Mouse (Mus musculus): ENCODE results near the gene Mgst3. TPM values are rescaled to one million over a fixed set of nuclear protein-coding genes. Genes with fewer than 3 reads are reported as not detected.

Mgst3 gene
- 41.6 and 49.8 TPM in 2 replicates for polyA plus RNA-seq (2015; fragmentation: Nextera tagmentation; extraction: Ambion mirVana)

- H3K4me3 ChIP-seq: peak within 1 kb of the TSS; percentile 59
- under 1% methylated on average over 45 of the region's 45 CpGs for WGBS
- H3K4me1 ChIP-seq: peaks cover 24% of the 10 kb centered on the region
- peak; percentile 94 for ATAC-seq (ENCODE audit: insufficient number of reproducible peaks, insufficient read depth, low FRiP score, low TSS enrichment, low read depth)
- no peaks in the 10 kb centered on the region for H3K36me3 ChIP-seq
- H3K9me3 ChIP-seq: no peaks in the 10 kb centered on the region
- H3K4me2 ChIP-seq: peak within 1 kb of the TSS; percentile 92
- H3K27ac ChIP-seq: peak within 1 kb of the TSS; percentile 94
- H3K9ac ChIP-seq: peak within 1 kb of the TSS; percentile 81
- H3K27me3 ChIP-seq: peaks cover 13% of the 10 kb centered on the region
These were observed at the start of gene Mgst3 for GRCm38 (mm10) chr1:167393683-167394492. Gene Mgst3, minus strand, starts transcription at chr1:167393841.

GRCm38 (mm10) chr1:167438231-167438885 is 44.7 kb upstream of the Mgst3 start:
- no peak overlapping the region for H3K4me3 ChIP-seq
- no peak overlapping the region for H3K4me2 ChIP-seq
- H3K36me3 ChIP-seq: no peaks in the 10 kb centered on the region
- 45% methylated on average over 9 of the region's 9 CpGs for WGBS
- no peak for ATAC-seq (ENCODE audit: insufficient number of reproducible peaks, insufficient read depth, low FRiP score, low TSS enrichment, low read depth)
- no peak overlapping the region for H3K27ac ChIP-seq
- no peak overlapping the region for H3K9ac ChIP-seq
- no peaks in the 10 kb centered on the region for H3K27me3 ChIP-seq
- no peaks in the 10 kb centered on the region for H3K9me3 ChIP-seq
- no peaks in the 10 kb centered on the region for H3K4me1 ChIP-seq

- no peaks in the 10 kb centered on the region for H3K36me3 ChIP-seq
- H3K4me2 ChIP-seq: no peak overlapping the region
- WGBS: 66% methylated on average over 7 of the region's 7 CpGs
- H3K9ac ChIP-seq: no peak overlapping the region
- no peak for ATAC-seq (ENCODE audit: insufficient number of reproducible peaks, insufficient read depth, low FRiP score, low TSS enrichment, low read depth)
- no peaks in the 10 kb centered on the region for H3K9me3 ChIP-seq
- no peak overlapping the region for H3K4me3 ChIP-seq
- no peak overlapping the region for H3K27ac ChIP-seq
- no peaks in the 10 kb centered on the region for H3K27me3 ChIP-seq
- H3K4me1 ChIP-seq: no peaks in the 10 kb centered on the region
These were observed 43.5 kb upstream of the Mgst3 start for GRCm38 (mm10) chr1:167437091-167437490.

- H3K9ac ChIP-seq: no peak overlapping the region
- no peak overlapping the region for H3K4me2 ChIP-seq
- H3K9me3 ChIP-seq: no peaks in the 10 kb centered on the region
- 84% methylated on average over 7 of the region's 7 CpGs for WGBS
- H3K4me3 ChIP-seq: no peak overlapping the region
- no peak for ATAC-seq (ENCODE audit: insufficient number of reproducible peaks, insufficient read depth, low FRiP score, low TSS enrichment, low read depth)
- peaks cover 2% of the 10 kb centered on the region; the same call in 1 of the 2 replicates for H3K4me1 ChIP-seq
- no peaks in the 10 kb centered on the region for H3K36me3 ChIP-seq
- no peak overlapping the region for H3K27ac ChIP-seq
- H3K27me3 ChIP-seq: no peaks in the 10 kb centered on the region
These were observed 42.7 kb upstream of the Mgst3 start for GRCm38 (mm10) chr1:167436186-167436975.

- H3K9me3 ChIP-seq: no peaks in the 10 kb centered on the region
- no peak overlapping the region for H3K4me2 ChIP-seq
- no peak overlapping the region for H3K27ac ChIP-seq
- H3K9ac ChIP-seq: no peak overlapping the region
- no peak for ATAC-seq (ENCODE audit: insufficient number of reproducible peaks, insufficient read depth, low FRiP score, low TSS enrichment, low read depth)
- no peaks in the 10 kb centered on the region for H3K36me3 ChIP-seq
- H3K4me3 ChIP-seq: no peak overlapping the region
- 83% methylated on average over 4 of the region's 4 CpGs for WGBS
- peaks cover 8% of the 10 kb centered on the region; the same call in 1 of the 2 replicates for H3K4me1 ChIP-seq
- no peaks in the 10 kb centered on the region for H3K27me3 ChIP-seq
These were observed 41.3 kb upstream of the Mgst3 start for GRCm38 (mm10) chr1:167434931-167435330.

GRCm38 (mm10) chr1:167430976-167431676 is 37.5 kb upstream of the Mgst3 start:
- Histone ChIP-seq H3K4me1 (peaks cover 14% of the 10 kb centered on the region; the same call in 1 of the 2 replicates), H3K27me3 (no peaks in the 10 kb centered on the region), H3K4me2 (no peak overlapping the region), H3K9ac (no peak overlapping the region), H3K36me3 (no peaks in the 10 kb centered on the region), H3K4me3 (no peak overlapping the region), H3K27ac (no peak overlapping the region), H3K9me3 (no peaks in the 10 kb centered on the region)
- no peak for ATAC-seq (ENCODE audit: insufficient number of reproducible peaks, insufficient read depth, low FRiP score, low TSS enrichment, low read depth)
- 58% methylated on average over 9 of the region's 9 CpGs for WGBS

GRCm38 (mm10) chr1:167426681-167427080 is 33.0 kb upstream of the Mgst3 start:
- H3K9ac ChIP-seq: no peak overlapping the region
- H3K27ac ChIP-seq: no peak overlapping the region
- H3K4me3 ChIP-seq: no peak overlapping the region
- H3K4me1 ChIP-seq: peaks cover 20% of the 10 kb centered on the region; the same call in 1 of the 2 replicates
- H3K36me3 ChIP-seq: no peaks in the 10 kb centered on the region
- no peaks in the 10 kb centered on the region for H3K9me3 ChIP-seq
- no peak for ATAC-seq (ENCODE audit: insufficient number of reproducible peaks, insufficient read depth, low FRiP score, low TSS enrichment, low read depth)
- no peaks in the 10 kb centered on the region for H3K27me3 ChIP-seq
- 47% methylated on average over 7 of the region's 7 CpGs for WGBS
- H3K4me2 ChIP-seq: no peak overlapping the region

GRCm38 (mm10) chr1:167425572-167425971 is 31.9 kb upstream of the Mgst3 start:
- H3K27me3 ChIP-seq: no peaks in the 10 kb centered on the region
- H3K4me2 ChIP-seq: no peak overlapping the region
- H3K4me1 ChIP-seq: 0 out of 2 replicates have a peak, but pooled peaks cover 13% of the 10 kb centered on the region
- no peak overlapping the region for H3K4me3 ChIP-seq
- no peak overlapping the region for H3K9ac ChIP-seq
- H3K36me3 ChIP-seq: no peaks in the 10 kb centered on the region
- H3K27ac ChIP-seq: no peak overlapping the region
- ATAC-seq (ENCODE audit: insufficient number of reproducible peaks, insufficient read depth, low FRiP score, low TSS enrichment, low read depth): 0 out of 2 replicates have a peak, but pooled peaks have one; percentile 32
- no peaks in the 10 kb centered on the region for H3K9me3 ChIP-seq
- 76% methylated on average over 5 of the region's 5 CpGs for WGBS

GRCm38 (mm10) chr1:167422501-167423240 is 29.0 kb upstream of the Mgst3 start:
- H3K4me1 ChIP-seq: peaks cover 16% of the 10 kb centered on the region; the same call in 1 of the 2 replicates
- WGBS: 76% methylated on average over 11 of the region's 11 CpGs
- no peak overlapping the region for H3K9ac ChIP-seq
- H3K9me3 ChIP-seq: no peaks in the 10 kb centered on the region
- H3K4me2 ChIP-seq: no peak overlapping the region
- no peak overlapping the region for H3K27ac ChIP-seq
- no peaks in the 10 kb centered on the region for H3K27me3 ChIP-seq
- H3K36me3 ChIP-seq: no peaks in the 10 kb centered on the region
- ATAC-seq (ENCODE audit: insufficient number of reproducible peaks, insufficient read depth, low FRiP score, low TSS enrichment, low read depth): no peak
- H3K4me3 ChIP-seq: no peak overlapping the region

GRCm38 (mm10) chr1:167414846-167415245 is 21.2 kb upstream of the Mgst3 start:
- Histone ChIP-seq H3K27me3 (peaks cover 13% of the 10 kb centered on the region), H3K4me1 (peaks cover 8% of the 10 kb centered on the region), H3K27ac (no peak overlapping the region), H3K4me2 (no peak overlapping the region), H3K4me3 (no peak overlapping the region), H3K9me3 (no peaks in the 10 kb centered on the region), H3K9ac (no peak overlapping the region), H3K36me3 (no peaks in the 10 kb centered on the region)
- WGBS: 2% methylated on average over 7 of the region's 7 CpGs
- ATAC-seq (ENCODE audit: insufficient number of reproducible peaks, insufficient read depth, low FRiP score, low TSS enrichment, low read depth): no peak
